Mouse (Mus musculus) heart, embryonic 10.5 days (tissue): Measurements from ENCODE around the gene Stard5. TPM values are rescaled to one million over a fixed set of nuclear protein-coding genes. Genes with fewer than 3 reads are reported as not detected.

Source experiments
- DNase-seq: peaks from one replicate; pipeline ENCODE4 v3.0.0-alpha.2; 2017; ENCODE audit warnings: low spot score
- H3K27ac ChIP-seq: fragments of 300-500 bp; sonication (generic); 2 replicates; pipeline ENCODE4 v1.5.1; 2016; ENCODE audit warnings: mild to moderate bottlenecking
- H3K27me3 ChIP-seq: fragments of 300-500 bp; sonication (generic); 2 replicates; pipeline ENCODE4 v1.6.1; 2016; ENCODE audit warnings: mild to moderate bottlenecking; ENCODE audit not compliant: poor library complexity, insufficient read depth, severe bottlenecking
- H3K36me3 ChIP-seq: fragments of 300-500 bp; sonication (generic); 2 replicates; pipeline ENCODE4 v1.6.1; 2016; ENCODE audit warnings: mild to moderate bottlenecking, moderate library complexity
- H3K4me1 ChIP-seq: fragments of 300-500 bp; sonication (generic); 2 replicates; pipeline ENCODE4 v1.6.1; 2016; ENCODE audit warnings: mild to moderate bottlenecking
- H3K4me3 ChIP-seq: fragments of 300-500 bp; sonication (generic); 2 replicates; pipeline ENCODE4 v1.5.1; 2016; ENCODE audit warnings: mild to moderate bottlenecking, moderate library complexity
- H3K9me3 ChIP-seq: fragments of 300-500 bp; sonication (generic); 2 replicates; pipeline ENCODE4 v1.6.1; 2016; ENCODE audit warnings: mild to moderate bottlenecking, moderate library complexity
- WGBS: fragments of 180-500 bp; shearing (Covaris S2); methylation state at CpG from one replicate; pipeline ENCODE4 v1.1.7; 2016; 5-methylcytosine and 5-hydroxymethylcytosine counted together
- polyA plus RNA-seq: library from polyadenylated mRNA; unstranded; fragments of >200 nt; fragmentation: Nextera tagmentation; extraction: Ambion mirVana; gene quantifications from 2 replicates; pipeline ENCODE4 v1.2.1, GENCODE M21; 2016

Gene Stard5
- polyA plus RNA-seq, 1 experiment from 2014 or later, result 28.9 TPM

- no peak overlapping the region for H3K4me3 ChIP-seq
- no peak overlapping the region for H3K27ac ChIP-seq
- H3K4me1 ChIP-seq, result peaks cover 45% of the 10 kb centered on the region
- no peaks in the 10 kb centered on the region for H3K9me3 ChIP-seq
- DNase-seq, result no peak
- H3K27me3 ChIP-seq, result no peaks in the 10 kb centered on the region
- WGBS, result 74% methylated on average over 3 of the region's 3 CpGs
- H3K36me3 ChIP-seq, result peaks cover 54% of the 10 kb centered on the region
Measured at GRCm38 (mm10) chr7:83639084-83639483, 7.3 kb downstream of the Stard5 start.

GRCm38 (mm10) chr7:83640581-83640980, 8.8 kb downstream of the Stard5 start:
- Histone ChIP-seq H3K4me3 (no peak overlapping the region), H3K36me3 (peaks cover 53% of the 10 kb centered on the region), H3K9me3 (no peaks in the 10 kb centered on the region), H3K27ac (peak overlapping the region; percentile 70), H3K27me3 (no peaks in the 10 kb centered on the region), H3K4me1 (peaks cover 45% of the 10 kb centered on the region)
- DNase-seq, result no peak
- WGBS, result 82% methylated on average over 5 of the region's 5 CpGs

- no peak overlapping the region for H3K4me3 ChIP-seq
- H3K27ac ChIP-seq, result peak overlapping the region; percentile 70
- H3K27me3 ChIP-seq, result no peaks in the 10 kb centered on the region
- no peak for DNase-seq
- peaks cover 45% of the 10 kb centered on the region for H3K4me1 ChIP-seq
- H3K9me3 ChIP-seq, result no peaks in the 10 kb centered on the region
- H3K36me3 ChIP-seq, result peaks cover 51% of the 10 kb centered on the region
- whole genome bisulfite sequencing, result 45% methylated on average over 2 of the region's 2 CpGs
Measured at GRCm38 (mm10) chr7:83641163-83641562, 9.4 kb downstream of the Stard5 start.

GRCm38 (mm10) chr7:83643581-83643980, 11.8 kb downstream of the Stard5 start:
- H3K36me3 ChIP-seq, result peaks cover 27% of the 10 kb centered on the region
- H3K27me3 ChIP-seq, result no peaks in the 10 kb centered on the region
- H3K9me3 ChIP-seq, result no peaks in the 10 kb centered on the region
- H3K4me3 ChIP-seq, result no peak overlapping the region
- WGBS, result 69% methylated on average over 6 of the region's 6 CpGs
- H3K4me1 ChIP-seq, result peaks cover 45% of the 10 kb centered on the region
- DNase-seq, result no peak
- H3K27ac ChIP-seq, result peak overlapping the region; percentile 70; the same call in 1 of the 2 replicates

GRCm38 (mm10) chr7:83644761-83645160, 13.0 kb downstream of the Stard5 start:
- Histone ChIP-seq H3K9me3 (no peaks in the 10 kb centered on the region), H3K36me3 (peaks cover 15% of the 10 kb centered on the region), H3K4me3 (no peak overlapping the region), H3K4me1 (peaks cover 39% of the 10 kb centered on the region), H3K27ac (no peak overlapping the region), H3K27me3 (no peaks in the 10 kb centered on the region)
- WGBS, result 86% methylated on average over 2 of the region's 2 CpGs
- DNase-seq, result no peak

GRCm38 (mm10) chr7:83645476-83645875, 13.7 kb downstream of the Stard5 start:
- Histone ChIP-seq H3K4me3 (no peak overlapping the region), H3K27me3 (no peaks in the 10 kb centered on the region), H3K27ac (no peak overlapping the region), H3K4me1 (peaks cover 31% of the 10 kb centered on the region), H3K36me3 (peaks cover 8% of the 10 kb centered on the region), H3K9me3 (no peaks in the 10 kb centered on the region)
- 90% methylated on average over 5 of the region's 5 CpGs for WGBS
- no peak for DNase-seq

- WGBS, result 83% methylated on average over 7 of the region's 7 CpGs
- peaks cover under 1% of the 10 kb centered on the region for H3K4me1 ChIP-seq
- no peaks in the 10 kb centered on the region for H3K27me3 ChIP-seq
- H3K4me3 ChIP-seq, result no peak overlapping the region
- no peak overlapping the region for H3K27ac ChIP-seq
- no peak for DNase-seq
- no peaks in the 10 kb centered on the region for H3K9me3 ChIP-seq
- H3K36me3 ChIP-seq, result 0 out of 2 replicates have a peak, but pooled peaks cover 4% of the 10 kb centered on the region
Measured at GRCm38 (mm10) chr7:83648807-83649206, 17.0 kb downstream of the Stard5 start.

- WGBS, result 76% methylated on average over 5 of the region's 5 CpGs
- H3K4me3 ChIP-seq, result no peak overlapping the region
- DNase-seq, result no peak
- H3K36me3 ChIP-seq, result no peaks in the 10 kb centered on the region
- no peaks in the 10 kb centered on the region for H3K9me3 ChIP-seq
- no peak overlapping the region for H3K27ac ChIP-seq
- no peaks in the 10 kb centered on the region for H3K27me3 ChIP-seq
- H3K4me1 ChIP-seq, result no peaks in the 10 kb centered on the region
Measured at GRCm38 (mm10) chr7:83650638-83651037, 18.9 kb downstream of the Stard5 start.

- Histone ChIP-seq H3K4me1 (no peaks in the 10 kb centered on the region), H3K27me3 (no peaks in the 10 kb centered on the region), H3K4me3 (no peak overlapping the region), H3K9me3 (no peaks in the 10 kb centered on the region), H3K27ac (no peak overlapping the region), H3K36me3 (no peaks in the 10 kb centered on the region)
- 80% methylated on average over 5 of the region's 5 CpGs for WGBS
- no peak for DNase-seq
Measured at GRCm38 (mm10) chr7:83652498-83652897, 20.7 kb downstream of the Stard5 start.

GRCm38 (mm10) chr7:83653605-83654051, 21.9 kb downstream of the Stard5 start:
- no peaks in the 10 kb centered on the region for H3K36me3 ChIP-seq
- H3K4me3 ChIP-seq, result no peak overlapping the region
- H3K27ac ChIP-seq, result no peak overlapping the region
- WGBS, result 71% methylated on average over 2 of the region's 2 CpGs
- H3K9me3 ChIP-seq, result no peaks in the 10 kb centered on the region
- no peaks in the 10 kb centered on the region for H3K4me1 ChIP-seq
- DNase-seq, result no peak
- no peaks in the 10 kb centered on the region for H3K27me3 ChIP-seq

GRCm38 (mm10) chr7:83654196-83654595, 22.4 kb downstream of the Stard5 start:
- Histone ChIP-seq H3K27ac (no peak overlapping the region), H3K4me1 (no peaks in the 10 kb centered on the region), H3K9me3 (no peaks in the 10 kb centered on the region), H3K36me3 (no peaks in the 10 kb centered on the region), H3K27me3 (no peaks in the 10 kb centered on the region), H3K4me3 (no peak overlapping the region)
- WGBS, result 82% methylated on average over 2 of the region's 2 CpGs
- DNase-seq, result no peak

- no peaks in the 10 kb centered on the region for H3K9me3 ChIP-seq
- no peak overlapping the region for H3K4me3 ChIP-seq
- no peaks in the 10 kb centered on the region for H3K36me3 ChIP-seq
- no peak overlapping the region for H3K27ac ChIP-seq
- WGBS, result 54% methylated on average over 5 of the region's 5 CpGs
- no peak for DNase-seq
- no peaks in the 10 kb centered on the region for H3K27me3 ChIP-seq
- H3K4me1 ChIP-seq, result no peaks in the 10 kb centered on the region
Measured at GRCm38 (mm10) chr7:83654938-83655630, 23.3 kb downstream of the Stard5 start.

GRCm38 (mm10) chr7:83658716-83659115, 27.0 kb downstream of the Stard5 start:
- WGBS, result 78% methylated on average over 1 of the region's 1 CpGs
- Histone ChIP-seq H3K27ac (no peak overlapping the region), H3K9me3 (no peaks in the 10 kb centered on the region)

More at GRCm38 (mm10) chr7:83658716-83659115, 27.0 kb downstream of the Stard5 start:
- DNase-seq, result no peak
- Histone ChIP-seq H3K4me1 (no peaks in the 10 kb centered on the region), H3K4me3 (no peak overlapping the region), H3K36me3 (no peaks in the 10 kb centered on the region), H3K27me3 (no peaks in the 10 kb centered on the region)
